7 mouse cellular contexts compared by ENCODE assay signal in the genomic region with DNA sequence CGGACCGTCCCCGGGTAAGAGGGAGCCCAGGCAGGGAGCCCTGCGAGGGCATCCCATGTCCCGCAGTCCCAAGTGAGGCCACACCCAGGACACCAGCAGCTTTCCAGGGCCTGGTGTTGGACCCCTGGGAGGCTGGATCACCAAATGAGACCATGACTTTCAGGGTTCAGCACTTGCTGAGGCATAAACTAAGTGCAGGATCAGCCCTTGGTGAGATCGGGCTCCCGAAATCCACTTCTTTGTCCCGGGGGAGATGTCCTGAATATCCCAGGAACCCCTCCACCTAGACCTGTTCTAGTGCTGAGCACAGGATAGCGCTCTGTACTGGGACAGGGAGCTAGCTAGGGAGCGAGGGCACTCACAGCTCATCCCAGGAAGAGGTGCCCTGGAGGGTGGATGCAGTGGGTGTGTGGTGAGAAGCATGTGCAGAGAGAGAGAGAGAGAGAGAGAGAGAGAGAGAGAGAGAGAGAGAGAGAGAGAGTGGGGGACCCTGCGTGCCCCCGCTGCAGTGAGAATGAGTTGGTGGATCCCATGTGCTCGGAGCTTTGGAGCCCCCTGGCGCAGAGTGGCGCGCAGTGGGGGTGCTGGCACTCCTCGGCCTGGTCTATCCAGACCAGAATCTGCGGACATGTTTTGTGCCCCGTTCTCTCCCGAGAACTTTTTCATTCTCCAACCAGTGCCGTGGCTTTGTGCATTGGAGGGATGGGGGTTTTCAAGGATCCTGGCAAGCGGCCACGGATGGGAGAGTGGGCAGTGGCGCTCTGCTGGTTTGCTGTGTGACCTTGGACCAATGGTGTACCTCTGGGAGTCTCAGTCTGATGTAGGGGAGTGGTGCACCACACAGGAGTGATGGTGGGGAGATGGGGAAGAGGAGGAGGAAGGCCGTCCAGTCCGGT.
DNase-seq lines count a peak whose midpoint lies in the region; ATAC-seq lines count a peak whose summit lies in the region.

No protein-coding gene starts in this region.

- DNase-seq in ovary, postnatal 36 days (ENCODE audit: low spot score): peak; percentile 59
- DNase-seq in ovary, adult 18-20 months (ENCODE audit: low spot score): no peak
- DNase-seq in embryonic facial prominence, embryonic 14.5 days (ENCODE audit: low spot score): no peak
- DNase-seq in limb, embryonic 10.5 days (ENCODE audit: low spot score): no peak
- DNase-seq in spleen, postnatal 10 days (ENCODE audit: low spot score in 2 of 2): no peak
- no peak for DNase-seq in left cerebral cortex, postnatal 14 days (ENCODE audit: low spot score in 2 of 2)

- H3K4me3 ChIP-seq in embryonic facial prominence, embryonic 14.5 days (ENCODE audit: low read depth, low read length): peak overlapping the region; percentile 54
- H3K4me3 ChIP-seq in limb, embryonic 10.5 days: peak overlapping the region; percentile 59
- peak overlapping the region; percentile 49 for H3K4me3 ChIP-seq in stomach, embryonic 15.5 days (replicated peaks)

- H3K9me3 ChIP-seq in embryonic facial prominence, embryonic 14.5 days (ENCODE audit: control insufficient read depth, low read length): no peaks in the 10 kb centered on the region
- H3K9me3 ChIP-seq in limb, embryonic 10.5 days (replicated peaks): no peaks in the 10 kb centered on the region
- H3K9me3 ChIP-seq in stomach, embryonic 15.5 days: no peaks in the 10 kb centered on the region

- peak overlapping the region; percentile 62 for H3K9ac ChIP-seq in embryonic facial prominence, embryonic 14.5 days (ENCODE audit: low read depth, low read length)
- H3K9ac ChIP-seq in stomach, embryonic 15.5 days: peak overlapping the region; percentile 26

- peak overlapping the region; percentile 99 for H3K4me2 ChIP-seq in embryonic facial prominence, embryonic 14.5 days (ENCODE audit: low read depth, low read length)
- peak overlapping the region; percentile 97 for H3K4me2 ChIP-seq in stomach, embryonic 15.5 days

- WGBS in embryonic facial prominence, embryonic 14.5 days: 17% methylated on average over 19 of the region's 26 CpGs
- 14% methylated on average over 26 of the region's 26 CpGs for WGBS in limb, embryonic 10.5 days
- 27% methylated on average over 26 of the region's 26 CpGs for WGBS in stomach, embryonic 15.5 days

- no peak for ATAC-seq in embryonic facial prominence, embryonic 14.5 days (ENCODE audit: low read depth)
- no peak for ATAC-seq in stomach, embryonic 15.5 days (ENCODE audit: insufficient read depth, low FRiP score, low read depth)

- H3K27ac ChIP-seq in embryonic facial prominence, embryonic 14.5 days (replicated peaks; ENCODE audit: low read depth, low read length): no peak overlapping the region
- H3K27ac ChIP-seq in limb, embryonic 10.5 days: peak overlapping the region; percentile 37
- no peak overlapping the region for H3K27ac ChIP-seq in stomach, embryonic 15.5 days

- H3K27me3 ChIP-seq in embryonic facial prominence, embryonic 14.5 days (replicated peaks; ENCODE audit: control insufficient read depth, insufficient read depth, low read length): peaks cover 50% of the 10 kb centered on the region
- peaks cover 98% of the 10 kb centered on the region for H3K27me3 ChIP-seq in limb, embryonic 10.5 days (ENCODE audit: low read depth, poor library complexity, severe bottlenecking)
- H3K27me3 ChIP-seq in stomach, embryonic 15.5 days (replicated peaks): peaks cover 2% of the 10 kb centered on the region; the same call in 1 of the 2 replicates

- intact Hi-C loops in left cerebral cortex, postnatal 14 days (cut with DNase I): loop anchor here (5.0 kb wide), 1 partner anchor 62 kb away; a partner anchor contains a TSS

- H3K36me3 ChIP-seq in embryonic facial prominence, embryonic 14.5 days (ENCODE audit: control insufficient read depth, insufficient read depth, low read length): no peaks in the 10 kb centered on the region
- H3K36me3 ChIP-seq in limb, embryonic 10.5 days: no peaks in the 10 kb centered on the region
- H3K36me3 ChIP-seq in stomach, embryonic 15.5 days: no peaks in the 10 kb centered on the region

- peaks cover 5% of the 10 kb centered on the region for H3K4me1 ChIP-seq in embryonic facial prominence, embryonic 14.5 days (ENCODE audit: control insufficient read depth, insufficient read depth, low read length)
- peaks cover 28% of the 10 kb centered on the region for H3K4me1 ChIP-seq in limb, embryonic 10.5 days
- peaks cover 18% of the 10 kb centered on the region for H3K4me1 ChIP-seq in stomach, embryonic 15.5 days
